Mouse (Mus musculus) retina, embryonic 14.5 days (tissue): ENCODE measurements at regions not wholly inside any gene's neighbourhood (a gene's known extent, or its start where the extent isn't known, plus 50 kb on each side); places are given as distances from the start of the nearest gene placed in this dataset.
"Not testable (repeated sequence)": the region's sequence is repeated elsewhere in the genome, so short reads cannot be mapped to it uniquely, and the experiment has no call there.

Experiments
- DNase-seq: peaks from one replicate; pipeline ENCODE4 v3.0.0-alpha.2; 2015; ENCODE audit warnings: low spot score

DNA sequence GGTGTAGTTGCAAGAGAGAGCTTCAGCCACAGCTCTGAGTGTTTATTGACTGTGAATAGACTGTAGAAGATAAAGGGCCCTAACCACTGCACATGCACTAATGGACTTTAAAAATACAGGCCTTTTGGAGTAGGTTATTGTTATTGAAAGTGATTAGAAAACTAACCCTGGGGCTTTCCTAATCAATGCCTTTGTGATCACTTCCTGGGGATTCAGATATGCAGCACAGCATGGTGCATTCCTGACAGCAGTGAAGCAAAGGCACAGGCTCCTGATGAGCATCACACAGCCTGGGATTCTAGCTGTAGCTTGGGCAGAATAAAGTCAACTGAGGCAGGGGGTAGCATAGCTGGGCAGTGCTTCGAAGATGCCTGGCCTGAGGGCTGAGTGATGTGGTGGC lies 87.3 kb downstream of the Gm11077 start:
- DNase-seq: no peak

DNA sequence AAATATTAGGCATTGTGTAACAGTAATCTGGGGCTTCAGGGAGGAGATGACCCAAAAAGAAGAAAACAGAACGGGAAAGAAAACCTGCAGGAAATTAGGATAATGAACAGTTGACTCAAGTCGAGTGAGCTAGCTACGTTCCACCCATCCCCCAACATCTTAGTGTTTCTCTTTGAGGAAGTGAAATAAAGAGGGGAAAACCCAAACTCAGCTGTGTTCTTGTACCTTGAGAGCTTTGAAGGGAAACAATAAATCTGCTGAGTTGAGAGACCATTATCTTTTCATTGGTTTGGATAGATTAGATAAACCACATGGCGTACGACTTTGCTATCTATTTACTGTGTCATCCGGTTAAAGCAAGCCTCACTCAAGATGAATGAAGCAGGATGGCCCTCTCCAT lies 87.7 kb downstream of the Gm11077 start:
- DNase-seq: no peak

- DNase-seq: no peak
These were observed 90.4 kb downstream of the Gm11077 start for GRCm38 (mm10) chr6:140819451-140819878.

GRCm38 (mm10) chr6:140826522-140826921 lies 97.4 kb downstream of the Gm11077 start:
- DNase-seq: no peak

GRCm38 (mm10) chr6:140827651-140828050 lies 98.6 kb downstream of the Gm11077 start:
- DNase-seq: no peak

- DNase-seq: no peak
These were observed 114.4 kb downstream of the Gm11077 start for GRCm38 (mm10) chr6:140843292-140843991.

DNA sequence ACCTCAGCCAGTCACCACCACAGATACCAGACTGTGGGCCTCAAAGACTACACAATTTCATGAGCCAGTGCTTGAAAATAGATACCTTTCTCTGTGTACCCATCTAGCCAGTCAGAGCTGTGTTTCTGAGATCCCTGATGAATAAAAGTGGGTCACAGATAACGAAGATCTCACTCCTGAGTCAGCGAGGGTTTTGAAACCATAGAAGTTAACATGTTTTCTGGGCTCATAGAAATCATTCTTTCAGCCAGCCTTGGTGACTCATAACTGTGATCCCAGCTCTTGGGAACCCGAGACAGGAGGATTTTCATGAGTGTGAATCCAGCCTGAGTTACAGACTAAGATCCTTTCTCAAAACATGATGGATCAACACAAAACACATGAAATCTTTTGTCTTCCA lies 118.1 kb downstream of the Gm11077 start:
- DNase-seq: no peak

DNA sequence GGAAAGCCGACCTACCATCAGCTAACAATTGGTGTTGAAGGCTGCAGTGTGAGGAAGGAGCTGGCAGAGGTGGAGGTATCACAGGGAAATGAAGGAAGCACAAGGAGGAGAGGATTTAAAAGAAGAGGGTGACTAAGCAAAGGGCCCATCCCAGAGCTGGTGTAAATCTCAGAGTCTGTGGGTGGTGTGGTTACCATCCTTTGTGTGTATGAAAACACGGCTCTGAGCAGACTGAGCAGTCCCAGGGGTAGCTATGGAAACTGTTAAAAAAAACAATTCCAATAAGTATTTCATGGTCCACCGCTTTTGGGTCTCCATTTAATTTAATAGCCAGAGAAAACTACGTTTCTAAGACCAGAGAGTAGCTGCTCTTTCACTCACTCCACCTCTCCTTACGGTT lies 123.3 kb downstream of the Gm11077 start:
- peak; percentile 37 for DNase-seq

- peak; percentile 88 for DNase-seq
These were observed 124.4 kb downstream of the Gm11077 start for GRCm38 (mm10) chr6:140853508-140853907.

GRCm38 (mm10) chr6:140854691-140855090 lies 125.6 kb downstream of the Gm11077 start:
- no peak for DNase-seq

- DNase-seq: peak; percentile 20
These were observed 127.5 kb downstream of the Gm11077 start for GRCm38 (mm10) chr6:140856468-140857117.

GRCm38 (mm10) chr6:140857118-140857746 lies 128.1 kb downstream of the Gm11077 start:
- peak; percentile 41 for DNase-seq

DNA sequence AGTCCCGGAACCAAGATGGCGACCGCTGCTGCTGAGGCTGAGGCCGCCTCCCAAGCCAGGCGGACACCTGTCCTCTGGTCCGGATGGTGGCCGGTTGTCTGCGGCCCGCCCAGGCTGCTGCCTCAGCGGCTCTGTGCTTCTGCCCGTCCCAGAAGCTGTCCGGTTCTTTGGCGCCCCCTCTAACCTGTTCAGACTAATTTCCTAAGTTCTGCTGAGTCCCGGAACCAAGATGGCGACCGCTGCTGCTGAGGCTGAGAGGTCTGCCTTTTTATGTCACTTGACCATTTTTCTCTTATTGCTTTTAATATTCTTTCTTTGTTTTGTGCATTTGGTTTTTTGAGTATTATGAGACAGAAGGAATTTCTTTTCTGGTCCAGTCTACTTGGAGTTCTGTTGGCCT lies 140.4 kb downstream of the Gm11077 start:
- DNase-seq: not testable (repeated sequence)

- no peak for DNase-seq
These were observed 145.7 kb downstream of the Gm11077 start for GRCm38 (mm10) chr6:140874831-140875230.

DNA sequence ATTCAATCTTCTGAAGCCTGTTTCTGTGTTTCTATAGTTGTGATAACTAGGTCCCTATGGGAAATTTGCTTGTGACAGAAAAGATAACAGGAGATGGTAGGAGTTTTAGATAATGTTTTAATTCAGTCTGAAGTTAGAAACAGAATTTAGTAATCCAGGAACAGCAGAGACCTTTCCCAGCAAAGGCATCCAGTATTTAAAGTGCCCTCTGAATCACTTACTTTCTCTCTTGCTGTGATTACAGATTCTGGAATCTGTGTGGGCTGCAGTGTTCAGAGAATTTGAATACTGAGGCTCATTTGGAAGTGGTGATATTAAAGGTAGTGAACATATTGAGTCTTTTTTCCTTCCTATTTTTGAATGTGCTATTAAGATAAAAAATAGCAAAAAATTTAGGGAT lies 154.6 kb downstream of the Gm11077 start:
- DNase-seq: no peak

DNA sequence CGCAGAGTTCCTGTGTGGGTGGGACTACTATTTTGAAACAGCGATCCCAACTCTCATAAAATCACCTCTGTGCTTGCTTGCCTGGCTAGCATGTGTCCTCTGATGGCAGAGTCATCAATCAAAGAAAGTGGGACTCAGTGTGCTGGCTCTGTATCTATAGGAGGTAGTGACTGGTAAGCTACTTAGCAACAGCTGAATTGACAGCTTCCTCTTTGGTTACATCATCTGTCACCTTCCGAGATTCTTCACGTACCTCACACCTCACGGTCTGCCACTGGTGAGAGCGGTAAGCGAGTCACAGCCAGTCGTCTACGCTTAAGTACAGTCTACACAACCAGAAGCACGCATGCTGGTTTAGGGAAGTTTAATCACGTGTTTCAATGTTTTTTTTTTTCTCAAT lies 159.5 kb downstream of the Gm11077 start:
- DNase-seq: no peak

- no peak for DNase-seq
These were observed 161.0 kb downstream of the Gm11077 start for GRCm38 (mm10) chr6:140890060-140890459.

- no peak for DNase-seq
These were observed 161.5 kb downstream of the Gm11077 start for GRCm38 (mm10) chr6:140890591-140890990.

GRCm38 (mm10) chr6:140894467-140894866 lies 165.4 kb downstream of the Gm11077 start:
- no peak for DNase-seq

DNA sequence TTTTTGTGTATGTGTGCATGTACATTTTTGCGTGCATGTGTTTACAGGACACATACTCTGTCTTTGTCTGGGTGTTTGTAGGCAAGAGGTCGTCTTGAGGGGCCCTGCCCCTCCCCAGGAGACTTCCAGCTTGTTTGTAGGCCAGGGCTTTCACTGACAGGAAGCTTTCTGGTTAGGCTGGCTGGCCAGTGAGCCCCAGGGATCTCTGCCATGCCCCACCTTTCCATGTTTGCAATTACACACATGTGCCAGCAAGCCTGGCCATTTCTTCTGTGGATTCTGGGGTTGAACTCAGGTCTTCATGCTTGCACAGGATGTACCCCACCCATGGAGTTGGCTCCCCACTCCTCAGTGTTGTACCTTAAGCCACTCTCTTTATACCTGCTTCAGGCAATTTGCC lies 166.4 kb downstream of the Gm11077 start:
- DNase-seq: no peak

DNA sequence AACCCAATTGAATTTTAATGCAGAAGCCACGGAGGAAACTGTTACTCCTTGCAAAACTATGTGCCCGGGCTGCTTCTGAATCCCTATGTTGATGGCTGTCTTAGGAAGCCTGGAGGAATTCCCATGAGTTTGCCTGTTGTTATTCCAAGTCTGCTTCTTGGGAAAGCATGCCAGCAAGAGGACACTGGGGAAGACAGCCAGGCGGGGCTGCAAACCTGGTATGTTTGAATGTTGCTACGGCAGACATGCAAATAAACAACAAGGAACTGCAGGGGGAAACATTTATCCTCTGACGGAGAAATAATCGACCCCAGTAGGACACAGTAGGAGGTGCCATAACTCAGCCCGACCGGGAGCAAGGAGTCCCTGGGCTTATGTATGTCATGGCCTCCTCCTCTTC lies 168.0 kb downstream of the Gm11077 start:
- no peak for DNase-seq

DNA sequence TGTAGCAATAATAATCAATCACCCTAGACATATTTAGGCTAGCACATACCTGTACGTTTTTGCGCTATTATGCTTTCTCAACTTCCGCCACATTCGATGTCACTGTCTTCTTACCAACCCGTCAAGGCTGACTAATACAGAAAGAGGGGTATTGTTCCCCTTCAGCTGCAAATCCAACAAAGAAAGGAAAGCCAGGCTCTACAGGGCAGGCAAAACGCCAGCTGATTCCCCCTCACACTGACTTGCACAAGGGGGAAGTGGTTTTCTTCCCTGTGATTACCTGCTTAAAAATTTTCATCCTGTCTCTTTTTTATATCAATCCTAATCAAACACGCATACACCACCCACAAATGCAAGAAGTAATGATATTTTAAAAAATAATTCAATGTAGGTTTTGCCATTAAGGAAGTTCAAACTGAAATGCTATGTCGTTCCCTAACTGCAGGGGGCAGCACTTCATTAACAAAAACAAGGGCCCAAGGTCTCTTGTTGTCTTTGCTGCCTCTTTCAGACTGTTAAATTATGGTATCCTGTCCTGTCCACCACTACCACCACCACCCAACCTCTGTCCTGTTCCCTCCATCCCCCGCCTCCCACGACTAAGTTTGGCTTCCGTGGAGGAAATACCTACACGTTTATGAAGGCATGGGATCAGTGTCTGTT lies 195.4 kb downstream of the Gm11077 start:
- peak; percentile 80 for DNase-seq

GRCm38 (mm10) chr6:140927616-140928015 lies 198.5 kb downstream of the Gm11077 start:
- no peak for DNase-seq
